Mouse (Mus musculus) myocyte (in vitro differentiated cells): ENCODE data around the gene Dirc2. TPM values are rescaled to one million over a fixed set of nuclear protein-coding genes. Genes with fewer than 3 reads are reported as not detected.

ENCODE experiments used
- H3K27me3 ChIP-seq: one replicate; pipeline ENCODE4 v1.6.1; 2011; ENCODE audit not compliant: control insufficient read depth, insufficient read depth, insufficient read length
- H3K36me3 ChIP-seq: one replicate; pipeline ENCODE4 v1.6.1; 2011; ENCODE audit not compliant: control insufficient read depth, insufficient read depth
- H3K4me2 ChIP-seq: one replicate; pipeline ENCODE4 v1.6.1; 2011; ENCODE audit warnings: low read depth, control low read depth
- H3K4me3 ChIP-seq: one replicate; pipeline ENCODE4 v1.5.1; 2011; ENCODE audit warnings: mild to moderate bottlenecking, control low read depth, moderate library complexity
- H3K79me2 ChIP-seq: one replicate; pipeline ENCODE4 v1.6.1; 2011; ENCODE audit not compliant: control insufficient read depth, insufficient read depth
- H3ac ChIP-seq: one replicate; pipeline ENCODE4 v1.6.1; 2011; ENCODE audit not compliant: control insufficient read depth, insufficient read length
- CEBPB ChIP-seq: IDR thresholded peaks from 2 replicates; pipeline ENCODE4 v1.6.1; 2011; ENCODE audit warnings: mild to moderate bottlenecking, moderate library complexity; ENCODE audit not compliant: poor library complexity, insufficient read depth, severe bottlenecking
- E2F4 ChIP-seq: IDR thresholded peaks from one replicate; pipeline ENCODE4 v1.6.1; 2011; ENCODE audit warnings: mild to moderate bottlenecking, control low read depth, moderate library complexity; ENCODE audit not compliant: insufficient read depth
- MAX ChIP-seq: IDR thresholded peaks from one replicate; pipeline ENCODE4 v1.6.1; 2011; ENCODE audit warnings: low read depth, mild to moderate bottlenecking, control low read depth
- MYOD1 ChIP-seq, 3 experiments: IDR thresholded peaks; one replicate each; pipeline ENCODE4 v1.6.1; 2011; ENCODE audit warnings: control low read depth in 2 of 3, low read depth in 2 of 3, mild to moderate bottlenecking in 2 of 3, moderate library complexity in 1 of 3; ENCODE audit not compliant: insufficient read length in 2 of 3, control insufficient read depth in 1 of 3
- MYOG ChIP-seq, 3 experiments: IDR thresholded peaks; one replicate each; pipeline ENCODE4 v1.6.1; 2011; ENCODE audit warnings: control low read depth in 2 of 3, low read depth in 2 of 3, mild to moderate bottlenecking in 2 of 3; ENCODE audit not compliant: insufficient read length in 2 of 3, control insufficient read depth in 1 of 3, insufficient read depth in 1 of 3
- POLR2A ChIP-seq: IDR thresholded peaks from one replicate; pipeline ENCODE4 v1.6.1; 2011; ENCODE audit warnings: low read depth, mild to moderate bottlenecking, control low read depth, moderate library complexity; ENCODE audit not compliant: insufficient read length
- POLR2AphosphoS2 ChIP-seq: IDR thresholded peaks from one replicate; pipeline ENCODE4 v1.6.1; 2011; ENCODE audit warnings: low read depth, control low read depth; ENCODE audit not compliant: insufficient read length
- REST ChIP-seq: IDR thresholded peaks from one replicate; pipeline ENCODE4 v1.6.1; 2011; ENCODE audit warnings: mild to moderate bottlenecking, control low read depth, moderate library complexity; ENCODE audit not compliant: insufficient read depth, insufficient read length
- SRF ChIP-seq: IDR thresholded peaks from one replicate; pipeline ENCODE4 v1.6.1; 2011; ENCODE audit warnings: low read depth; ENCODE audit not compliant: control insufficient read depth, insufficient read length
- TCF12 ChIP-seq: IDR thresholded peaks from one replicate; pipeline ENCODE4 v1.6.1; 2011; ENCODE audit warnings: mild to moderate bottlenecking, control low read depth; ENCODE audit not compliant: poor library complexity, insufficient read depth, severe bottlenecking
- TCF3 ChIP-seq: IDR thresholded peaks from one replicate; pipeline ENCODE4 v1.6.1; 2011; ENCODE audit warnings: low read depth, control low read depth; ENCODE audit not compliant: insufficient read length
- USF1 ChIP-seq: IDR thresholded peaks from one replicate; pipeline ENCODE4 v1.6.1; 2011; ENCODE audit warnings: low read depth, mild to moderate bottlenecking, control low read depth, moderate library complexity
- polyA plus RNA-seq: library from polyadenylated mRNA; unstranded; fragments of >200 nt; fragmentation: generic; extraction: Trizol; gene quantifications from one replicate; pipeline ENCODE4 v1.2.1, GENCODE M21; 2012; ENCODE audit warnings: missing spikeins

Gene Dirc2
- polyA plus RNA-seq, 1 experiment, result 19.3 TPM

- TF ChIP-seq POLR2AphosphoS2 (no peak), REST (no peak), MAX (no peak), MYOG (IDR thresholded peaks at IDR 0.05; ENCODE audit: control insufficient read depth in 1 of 3, insufficient read depth in 1 of 3, insufficient read length in 2 of 3, low read depth in 2 of 3) (no peak), SRF (no peak)
- H3K27me3 ChIP-seq, result no peaks in the 10 kb centered on the region
Observed at GRCm38 (mm10) chr16:35724561-35724960, 44.6 kb downstream of the Dirc2 start.

GRCm38 (mm10) chr16:35717761-35718160 lies 51.4 kb downstream of the Dirc2 start:
- TF ChIP-seq TCF12, result no peak
- TF ChIP-seq REST, result no peak
- no peak for TF ChIP-seq POLR2AphosphoS2
- no peak for TF ChIP-seq MAX
- no peak for TF ChIP-seq TCF3
- no peak for TF ChIP-seq SRF
- no peak overlapping the region for H3K4me3 ChIP-seq
- no peaks in the 10 kb centered on the region for H3K27me3 ChIP-seq

More at GRCm38 (mm10) chr16:35724561-35724960, 44.6 kb downstream of the Dirc2 start:
- Histone ChIP-seq H3K4me3 (no peak overlapping the region), H3K36me3 (no peaks in the 10 kb centered on the region), H3ac (no peak overlapping the region), H3K4me2 (no peak overlapping the region), H3K79me2 (no peaks in the 10 kb centered on the region)

DNA sequence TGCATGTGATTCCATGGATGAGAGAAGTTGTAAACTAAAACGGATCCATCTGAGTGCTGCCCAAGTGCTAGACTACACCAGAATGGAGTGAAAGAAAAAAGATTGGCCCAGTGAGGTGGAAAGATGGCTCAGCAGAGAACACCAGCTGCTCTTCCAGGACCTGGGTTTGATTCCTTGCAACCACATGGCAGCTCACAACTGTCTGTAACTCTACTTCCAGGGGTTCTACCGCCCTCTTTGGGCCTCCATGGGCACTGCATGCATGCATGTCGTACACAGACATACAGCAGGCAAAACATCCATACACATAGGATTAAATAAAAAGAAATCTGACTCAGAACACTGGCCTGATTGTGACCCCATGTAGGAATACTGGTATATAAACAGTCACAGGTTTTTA lies 52.9 kb downstream of the Dirc2 start:
- H3K27me3 ChIP-seq, result no peaks in the 10 kb centered on the region
- no peaks in the 10 kb centered on the region for H3K36me3 ChIP-seq
- no peak overlapping the region for H3K4me3 ChIP-seq
- H3K79me2 ChIP-seq, result no peaks in the 10 kb centered on the region
- H3K4me2 ChIP-seq, result no peak overlapping the region
- no peak for TF ChIP-seq MYOG (IDR thresholded peaks at IDR 0.05; ENCODE audit: control insufficient read depth in 1 of 3, insufficient read depth in 1 of 3, insufficient read length in 2 of 3, low read depth in 2 of 3)
- no peak for TF ChIP-seq E2F4
- no peak for TF ChIP-seq SRF
- no peak for TF ChIP-seq TCF12
- TF ChIP-seq MAX, result no peak
- TF ChIP-seq POLR2A, result no peak
- no peak for TF ChIP-seq POLR2AphosphoS2
- no peak for TF ChIP-seq TCF3
- no peak for TF ChIP-seq USF1
- TF ChIP-seq REST, result no peak
- no peak for TF ChIP-seq CEBPB
- TF ChIP-seq MYOD1 (IDR thresholded peaks at IDR 0.05; ENCODE audit: control insufficient read depth in 1 of 3, insufficient read length in 2 of 3, low read depth in 2 of 3), result no peak
- no peak overlapping the region for H3ac ChIP-seq

More at GRCm38 (mm10) chr16:35717761-35718160, 51.4 kb downstream of the Dirc2 start:
- H3K36me3 ChIP-seq, result no peaks in the 10 kb centered on the region
- no peak overlapping the region for H3ac ChIP-seq
- H3K4me2 ChIP-seq, result no peak overlapping the region
- H3K79me2 ChIP-seq, result no peaks in the 10 kb centered on the region

- no peak overlapping the region for H3K4me2 ChIP-seq
Observed at GRCm38 (mm10) chr16:35715771-35716170, 53.4 kb downstream of the Dirc2 start.

GRCm38 (mm10) chr16:35715350-35715749 lies 53.8 kb downstream of the Dirc2 start:
- TF ChIP-seq E2F4 (no peak), USF1 (no peak), TCF12 (no peak), POLR2AphosphoS2 (no peak), TCF3 (no peak), SRF (no peak), MYOD1 (IDR thresholded peaks at IDR 0.05; ENCODE audit: control insufficient read depth in 1 of 3, insufficient read length in 2 of 3, low read depth in 2 of 3) (no peak), REST (no peak), MAX (no peak), POLR2A (no peak), CEBPB (no peak), MYOG (IDR thresholded peaks at IDR 0.05; ENCODE audit: control insufficient read depth in 1 of 3, insufficient read depth in 1 of 3, insufficient read length in 2 of 3, low read depth in 2 of 3) (no peak)

More at GRCm38 (mm10) chr16:35715771-35716170, 53.4 kb downstream of the Dirc2 start:
- no peak overlapping the region for H3ac ChIP-seq
- H3K27me3 ChIP-seq, result no peaks in the 10 kb centered on the region
- TF ChIP-seq TCF3 (no peak), POLR2A (no peak), SRF (no peak), REST (no peak), MYOG (IDR thresholded peaks at IDR 0.05; ENCODE audit: control insufficient read depth in 1 of 3, insufficient read depth in 1 of 3, insufficient read length in 2 of 3, low read depth in 2 of 3) (no peak)
- H3K4me3 ChIP-seq, result no peak overlapping the region
- no peaks in the 10 kb centered on the region for H3K79me2 ChIP-seq
- no peaks in the 10 kb centered on the region for H3K36me3 ChIP-seq

More at GRCm38 (mm10) chr16:35715350-35715749, 53.8 kb downstream of the Dirc2 start:
- no peaks in the 10 kb centered on the region for H3K27me3 ChIP-seq
- no peak overlapping the region for H3ac ChIP-seq
- H3K36me3 ChIP-seq, result no peaks in the 10 kb centered on the region
- no peak overlapping the region for H3K4me3 ChIP-seq
- H3K4me2 ChIP-seq, result no peak overlapping the region
- H3K79me2 ChIP-seq, result no peaks in the 10 kb centered on the region
